Mouse (Mus musculus): Measurements from ENCODE around the gene Cttn.

Gene Cttn

DNA sequence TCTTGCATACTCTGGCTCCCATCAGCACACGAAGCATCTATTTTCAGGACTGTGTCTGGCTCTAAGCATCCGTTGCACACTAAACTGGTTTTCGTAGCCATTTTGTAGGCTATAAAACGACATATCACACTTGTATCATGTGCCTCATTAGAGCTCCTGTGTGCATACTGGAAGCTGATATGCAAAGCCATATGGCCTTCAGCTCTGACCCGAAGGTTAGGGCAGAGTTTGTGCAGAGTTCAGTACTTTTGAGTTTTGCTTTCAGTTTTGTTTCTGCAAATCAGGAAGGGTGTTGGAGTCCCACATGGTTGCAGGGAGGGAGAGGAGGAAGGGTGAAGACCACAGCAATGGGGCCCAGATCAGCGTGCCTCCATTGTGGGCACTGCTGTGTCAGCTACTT, 79.1 kb downstream of the Cttn start:
- no peak for DNase-seq (ENCODE audit: low read depth)

DNA sequence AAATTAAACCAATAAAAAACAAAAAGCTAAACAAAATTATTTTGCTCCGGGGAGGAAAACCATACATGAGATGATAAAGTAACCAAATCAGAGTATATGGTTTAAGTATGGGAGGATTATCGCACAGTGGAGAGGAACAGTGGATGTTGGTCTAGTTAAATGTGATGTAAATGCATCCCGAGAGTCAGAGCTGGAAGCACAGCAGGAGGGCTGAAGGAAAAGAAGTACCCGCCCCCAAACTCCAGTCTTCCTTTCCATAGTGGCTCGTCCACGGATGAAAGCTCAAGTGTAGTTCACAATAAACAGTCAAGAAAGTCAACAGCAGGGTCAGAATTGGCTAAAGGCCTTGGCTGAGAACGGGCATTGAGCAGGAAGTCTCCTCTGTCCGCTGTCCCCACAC, 80.1 kb downstream of the Cttn start:
- no peak for DNase-seq (ENCODE audit: low read depth)

DNA sequence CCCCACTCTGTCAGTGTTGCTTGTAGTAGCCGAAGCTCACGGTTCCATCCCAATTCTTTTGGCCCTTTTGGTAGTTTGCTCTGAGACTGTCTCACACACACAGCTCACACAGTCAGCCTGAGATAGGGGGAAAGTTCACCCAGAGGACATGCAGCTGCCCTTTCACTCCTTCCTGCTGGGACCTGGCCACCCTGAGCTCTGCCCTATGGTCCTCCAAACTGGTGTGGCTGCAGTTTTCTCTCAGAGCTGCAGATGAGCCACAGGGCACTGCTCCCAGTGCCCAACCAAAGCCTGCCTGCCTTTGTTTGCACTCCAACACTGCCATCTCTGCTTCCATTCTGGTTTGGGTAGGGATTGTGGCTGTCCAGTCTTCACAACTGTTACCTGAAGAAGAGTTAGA, 81.1 kb downstream of the Cttn start:
- DNase-seq (ENCODE audit: low read depth): no peak

DNA sequence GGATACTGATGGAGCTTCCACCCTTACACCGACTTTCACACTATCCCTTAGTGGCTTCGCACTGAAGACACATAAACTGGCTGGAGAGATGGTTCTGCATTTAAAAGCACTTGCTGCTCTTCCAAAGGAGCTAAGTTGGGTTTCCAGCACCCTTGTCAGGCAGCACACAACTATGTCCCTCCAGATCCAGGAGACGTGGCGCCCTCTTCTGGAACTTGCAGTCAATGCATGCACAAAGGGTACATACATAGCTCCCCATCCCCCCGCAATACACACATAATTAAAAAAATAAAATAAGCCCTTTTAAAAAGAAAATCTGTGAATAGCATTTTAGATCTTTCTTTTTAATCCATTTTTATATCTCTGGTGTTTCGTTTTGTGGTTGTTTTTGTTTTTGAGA, 83.3 kb downstream of the Cttn start:
- peak; percentile 3 for DNase-seq (ENCODE audit: low read depth)

Measured in induced T-regulatory cell, adult 2 months (primary cell).